Mouse (Mus musculus) gastrocnemius, adult 2 months (tissue): ENCODE data around the gene Taar9. TPM values are rescaled to one million over a fixed set of nuclear protein-coding genes. Genes with fewer than 3 reads are reported as not detected.
"Not testable (repeated sequence)": the region's sequence is repeated elsewhere in the genome, so short reads cannot be mapped to it uniquely, and the experiment has no call there.

ENCODE experiments used
- DNase-seq: peaks from one replicate; pipeline ENCODE4 v3.0.0; 2022
- H3K27ac ChIP-seq: fragments of 200-600 bp; 2 replicates; pipeline ENCODE4 v1.8.1; 2022; ENCODE audit warnings: mild to moderate bottlenecking
- H3K4me3 ChIP-seq: fragments of 200-600 bp; 2 replicates; pipeline ENCODE4 v1.8.1; 2022; ENCODE audit warnings: mild to moderate bottlenecking, moderate library complexity
- CTCF ChIP-seq: fragments of 200-600 bp; IDR thresholded peaks from 2 replicates; pipeline ENCODE4 v1.8.1; 2022; ENCODE audit warnings: antibody characterized with exemption, mild to moderate bottlenecking, moderate library complexity
- intact Hi-C: fragments of 180-260 bp; cut with DNase I; formaldehyde crosslinking; loops from one replicate; pipeline ENCODE4 v1.15.1; 2025
- total RNA-seq, 2 experiments: library from RNA; stranded (reverse); gene quantifications; 2 replicates each; pipeline ENCODE4 v1.2.3; 2021

The Taar9 gene
- total RNA-seq, 2 experiments from 2014 or later = not detected

DNA sequence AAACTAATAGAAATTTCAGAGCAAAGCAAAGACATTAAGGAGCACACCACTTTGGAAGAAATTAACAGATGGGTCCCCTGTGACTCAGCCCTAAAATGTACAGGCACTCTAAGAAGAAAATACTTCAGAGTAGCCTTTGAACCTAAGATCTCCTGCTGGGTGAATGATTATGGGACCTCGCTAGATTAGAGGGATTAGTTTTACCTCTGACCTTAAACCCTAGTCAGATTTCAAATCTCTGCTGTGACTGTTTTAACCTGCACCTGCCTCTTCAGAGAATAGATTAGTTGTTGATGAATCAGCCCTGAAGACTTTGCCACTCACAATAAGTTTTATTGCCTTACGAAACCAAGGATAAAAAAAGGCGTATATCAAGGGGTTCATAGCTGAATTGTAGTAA is 1.1 kb downstream of the Taar9 start:
- no peak for DNase-seq
- TF ChIP-seq CTCF = no peak
- no peak overlapping the region for H3K27ac ChIP-seq
- intact Hi-C loops = no loop called here
- H3K4me3 ChIP-seq = no peak overlapping the region

DNA sequence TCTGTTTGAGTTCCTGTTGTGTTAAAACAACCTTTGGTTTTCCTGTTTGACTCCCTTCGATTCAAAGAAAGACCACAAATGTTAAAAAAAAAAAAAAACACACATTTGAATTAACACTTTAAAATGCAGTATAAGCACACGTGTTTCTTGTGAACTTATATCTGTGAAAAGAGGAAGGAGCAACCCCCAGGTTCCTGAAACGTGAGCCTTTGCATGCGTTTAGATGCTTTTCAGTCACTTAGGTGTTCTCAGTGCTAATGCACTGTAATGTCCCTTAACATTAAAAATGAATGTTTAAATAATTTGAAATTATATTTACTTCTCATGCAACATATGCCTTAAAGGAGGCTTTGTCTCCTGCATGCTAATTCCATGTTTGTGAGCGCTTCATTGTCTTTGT is 1.6 kb downstream of the Taar9 start:
- no peak for DNase-seq
- Histone ChIP-seq H3K4me3 (no peak overlapping the region), H3K27ac (no peak overlapping the region)
- intact Hi-C loops = no loop called here
- no peak for TF ChIP-seq CTCF

- intact Hi-C loops, H3K4me3 ChIP-seq, DNase-seq, H3K27ac ChIP-seq: not testable (repeated sequence)
Observed at GRCm38 (mm10) chr10:24103299-24103698, 6.0 kb downstream of the Taar9 start.

- DNase-seq, intact Hi-C loops, H3K4me3 ChIP-seq, H3K27ac ChIP-seq: not testable (repeated sequence)
Observed at GRCm38 (mm10) chr10:24101812-24102211, 7.5 kb downstream of the Taar9 start, which contains the start of gene Taar8c. Gene Taar8c, minus strand, starts transcription at chr10:24101912.

DNA sequence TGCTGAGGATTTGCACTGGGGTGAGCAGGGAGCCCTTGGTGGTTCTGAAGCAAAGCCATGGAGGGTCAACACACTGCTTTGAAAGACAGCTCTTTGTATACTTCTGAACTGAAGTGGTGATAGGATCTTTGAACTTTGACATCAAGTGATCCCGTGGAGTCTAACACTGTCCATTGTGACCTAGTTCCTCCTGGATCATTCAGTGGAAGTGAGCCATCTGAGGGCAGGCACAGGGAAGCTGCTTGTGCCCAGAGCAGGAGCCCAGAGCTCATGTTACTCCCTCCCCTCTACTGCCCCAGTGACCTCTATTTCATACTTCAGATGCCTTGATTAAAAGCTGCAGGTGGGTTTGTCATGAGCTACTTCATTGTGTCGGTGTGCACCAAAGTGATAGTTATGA is 12.3 kb downstream of the Taar9 start:
- DNase-seq, intact Hi-C loops, H3K4me3 ChIP-seq, H3K27ac ChIP-seq: not testable (repeated sequence)

GRCm38 (mm10) chr10:24092194-24092593 is 17.1 kb downstream of the Taar9 start, which contains the start of gene Taar8b:
Gene Taar8b, minus strand, starts transcription at chr10:24092294.
- H3K4me3 ChIP-seq = no peak within 1 kb of the TSS
- TF ChIP-seq CTCF = no peak
- no peak for DNase-seq
- no peak within 1 kb of the TSS for H3K27ac ChIP-seq
- intact Hi-C loops = no loop called here

DNA sequence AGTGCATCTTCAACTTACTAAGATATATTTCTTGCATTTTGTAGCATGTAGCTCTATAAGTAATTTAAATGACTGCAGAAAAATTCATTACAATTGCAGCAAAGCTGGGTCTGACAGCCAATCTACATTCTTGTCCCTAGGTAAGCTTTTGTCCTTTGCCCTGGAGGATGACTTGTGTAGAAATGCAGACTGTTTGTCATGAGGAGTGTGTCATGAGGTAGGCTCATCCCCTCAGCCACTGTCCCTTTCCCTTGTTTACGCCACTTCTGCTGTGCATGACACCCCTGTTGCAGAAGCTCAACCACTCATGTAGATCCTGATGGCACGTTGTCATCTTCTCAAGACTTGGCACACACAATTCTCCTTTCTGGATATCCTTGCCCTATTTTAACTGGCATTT is 22.2 kb downstream of the Taar9 start:
- no peak for TF ChIP-seq CTCF
- intact Hi-C loops = no loop called here
- no peak for DNase-seq
- no peak overlapping the region for H3K27ac ChIP-seq
- no peak overlapping the region for H3K4me3 ChIP-seq

GRCm38 (mm10) chr10:24086555-24086954 is 22.8 kb downstream of the Taar9 start:
- intact Hi-C loops = no loop called here
- DNase-seq = no peak
- no peak for TF ChIP-seq CTCF
- Histone ChIP-seq H3K4me3 (no peak overlapping the region), H3K27ac (no peak overlapping the region)

- Histone ChIP-seq H3K27ac (no peak overlapping the region), H3K4me3 (no peak overlapping the region)
- intact Hi-C loops = no loop called here
- DNase-seq = no peak
- no peak for TF ChIP-seq CTCF
Observed at GRCm38 (mm10) chr10:24085936-24086335, 23.4 kb downstream of the Taar9 start.

GRCm38 (mm10) chr10:24080166-24080565 is 29.2 kb downstream of the Taar9 start:
- intact Hi-C loops = loop anchor here (2.0 kb wide), 1 partner anchor 265 kb away; no protein-coding TSS in a partner anchor
- DNase-seq = peak; percentile 27

DNA sequence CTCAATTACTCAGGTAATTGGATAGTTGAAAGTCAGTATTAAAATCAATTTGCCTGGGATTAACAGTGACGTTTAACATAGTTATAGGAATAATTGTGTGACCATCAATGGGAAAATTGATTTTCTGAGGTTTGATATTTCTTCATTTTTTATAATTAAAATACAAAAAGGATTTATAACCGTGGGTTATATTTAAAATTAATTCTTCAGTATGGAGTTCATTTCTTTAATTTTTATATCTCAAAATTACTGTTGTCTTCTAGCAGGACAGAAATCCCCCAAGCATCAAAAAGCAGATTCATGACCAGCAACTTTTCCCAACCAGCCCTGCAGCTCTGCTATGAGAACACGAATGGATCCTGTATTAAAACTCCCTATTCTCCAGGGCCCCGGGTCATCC is 33.1 kb downstream of the Taar9 start, which contains the start of gene Taar8a:
TSS of gene Taar8a (plus strand) at position 301 of the 400 bp plus-strand sequence.
- H3K27ac ChIP-seq, H3K4me3 ChIP-seq, intact Hi-C loops, DNase-seq: not testable (repeated sequence)

More at GRCm38 (mm10) chr10:24080166-24080565, 29.2 kb downstream of the Taar9 start:
- TF ChIP-seq CTCF = peak; percentile 61
- Histone ChIP-seq H3K4me3 (no peak overlapping the region), H3K27ac (no peak overlapping the region)

DNA sequence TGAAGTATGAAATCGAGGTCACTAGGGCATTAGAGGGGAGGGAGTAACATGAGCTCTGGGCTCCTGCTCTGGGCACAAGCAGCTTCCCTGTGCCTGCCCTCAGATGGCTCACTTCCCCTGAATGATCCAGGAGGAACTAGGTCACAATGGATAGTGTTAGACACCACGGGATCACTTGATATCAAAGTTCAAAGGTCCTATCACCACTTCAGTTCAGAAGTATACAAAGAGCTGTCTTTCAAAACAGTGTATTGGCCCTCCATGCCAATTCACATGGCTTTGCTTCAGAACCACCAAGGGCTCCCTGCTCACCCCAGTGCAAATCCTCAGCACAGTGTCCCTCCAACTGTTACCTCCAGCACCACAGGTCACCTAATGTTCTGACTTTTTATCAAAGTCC is 34.6 kb downstream of the Taar9 start:
- H3K4me3 ChIP-seq, H3K27ac ChIP-seq, intact Hi-C loops, DNase-seq: not testable (repeated sequence)

GRCm38 (mm10) chr10:24058986-24059385 is 50.3 kb downstream of the Taar9 start:
- no peak for DNase-seq
- intact Hi-C loops = no loop called here
- H3K4me3 ChIP-seq = no peak overlapping the region
- no peak for TF ChIP-seq CTCF
- no peak overlapping the region for H3K27ac ChIP-seq

Other genes starting within 250 kb of the Taar9 start
- gene Vnn1, start 214.8 kb downstream of the Taar9 start, total RNA-seq = under 1 TPM; 0.17 to 0.23 TPM
- not detected for gene Taar1, start 189.2 kb downstream of the Taar9 start, total RNA-seq
- gene Taar2, start 171.0 kb downstream of the Taar9 start, total RNA-seq = not detected
- not detected for gene Taar3, start 160.0 kb downstream of the Taar9 start, total RNA-seq
- not detected for gene Taar4, start 149.0 kb downstream of the Taar9 start, total RNA-seq
- gene Taar5, start 138.8 kb downstream of the Taar9 start, total RNA-seq = not detected
- not detected for gene Taar6, start 123.9 kb downstream of the Taar9 start, total RNA-seq
- gene Taar7a, start 116.1 kb downstream of the Taar9 start, total RNA-seq = not detected
- not detected for gene Taar7b, start 109.6 kb downstream of the Taar9 start, total RNA-seq
- gene Taar7d, start 82.3 kb downstream of the Taar9 start, total RNA-seq = not detected
- gene Taar7e, start 71.9 kb downstream of the Taar9 start, total RNA-seq = not detected
- not detected for gene Taar7f, start 60.0 kb downstream of the Taar9 start, total RNA-seq
- not detected for gene Taar8a, start 33.0 kb downstream of the Taar9 start, total RNA-seq
- gene Taar8b, start 17.2 kb downstream of the Taar9 start, total RNA-seq = not detected
- gene Taar8c, start 7.6 kb downstream of the Taar9 start, total RNA-seq = not detected
- 10 to 100 TPM; 21.7 to 26.1 TPM for gene Stx7, start 39.8 kb upstream of the Taar9 start, total RNA-seq
- under 1 TPM; 0.28 to 0.94 TPM for gene Moxd1, start 114.0 kb upstream of the Taar9 start, total RNA-seq